Mouse (Mus musculus) bone marrow, adult 2 months (tissue): ENCODE measurements around the gene Ugcg.

Experiments used
- CTCF ChIP-seq: fragments of 200-500 bp; IDR thresholded peaks from 2 replicates; pipeline ENCODE4 v1.5.1; 2011; ENCODE audit warnings: low read length, control low read depth; ENCODE audit not compliant: control insufficient read depth, insufficient read depth
- POLR2A ChIP-seq: fragments of 200-500 bp; IDR thresholded peaks from 2 replicates; pipeline ENCODE4 v1.6.1; 2011; ENCODE audit warnings: low read depth, mild to moderate bottlenecking, control low read depth, low read length, borderline replicate concordance; ENCODE audit not compliant: control insufficient read depth

DNA sequence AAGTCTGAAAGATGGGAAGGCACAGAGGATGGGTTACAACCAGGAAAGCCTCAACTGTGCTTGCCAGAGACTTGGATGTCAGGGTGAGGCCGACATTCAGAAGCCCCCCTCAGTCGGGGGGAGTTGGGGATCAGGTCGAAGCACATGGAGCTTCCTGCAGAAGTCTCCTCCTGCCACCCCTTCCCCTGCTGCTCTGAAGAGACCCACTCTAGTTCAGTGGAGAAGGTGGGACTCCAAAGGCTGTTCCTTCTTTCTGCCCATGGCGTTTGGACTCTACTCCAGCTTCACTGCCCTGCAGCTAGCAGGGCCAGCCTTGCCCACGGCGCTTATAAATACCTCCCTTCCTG, 8.0 kb downstream of the Ugcg start:
- no peak for TF ChIP-seq CTCF
- TF ChIP-seq POLR2A: no peak
